Mouse (Mus musculus): Measurements from ENCODE around the gene Col4a3bp.

Gene Col4a3bp

DNA sequence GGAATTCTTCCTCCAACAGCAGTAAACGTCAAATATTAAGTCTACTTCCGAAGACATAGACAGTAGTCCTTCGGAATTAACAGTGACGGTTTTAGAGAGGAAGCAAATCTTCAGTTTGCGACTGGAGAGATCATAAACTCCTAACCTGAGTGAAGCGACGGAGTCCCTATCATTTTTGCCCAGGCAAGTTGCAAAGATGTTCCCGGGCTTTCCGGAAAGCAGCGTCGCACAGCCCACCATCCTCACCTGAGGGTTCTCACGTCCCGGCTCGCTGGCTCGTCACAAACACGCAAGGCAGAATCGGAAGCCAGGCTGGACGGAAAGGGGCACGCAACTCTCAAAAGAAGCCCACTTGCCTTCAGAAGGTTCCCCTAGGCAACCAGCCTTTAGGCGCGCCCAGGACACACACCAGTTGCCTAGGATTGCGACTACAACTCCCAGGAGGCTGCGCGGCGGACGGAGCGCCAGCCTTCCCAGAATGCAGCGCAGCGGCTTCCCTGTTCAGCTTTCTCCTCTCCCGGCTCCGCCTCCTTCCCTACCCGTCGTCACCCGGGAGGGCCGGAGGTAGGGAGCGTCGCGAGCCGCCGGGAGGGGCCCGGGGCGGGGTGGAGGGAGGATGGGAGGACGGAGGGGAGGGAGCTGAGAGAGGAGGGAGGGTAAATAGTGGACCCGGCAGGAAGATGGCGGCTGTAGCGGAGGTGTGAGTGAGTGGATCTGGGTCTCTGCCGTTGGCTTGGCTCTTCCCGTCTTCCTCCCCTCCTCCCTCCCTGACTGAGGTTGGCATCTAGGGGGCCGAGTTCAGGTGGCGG is at the start of gene Col4a3bp, which contains the start of gene Polk:
TSS of gene Col4a3bp (plus strand) at position 538 of the 809 bp plus-strand sequence.
TSS of gene Polk (minus strand) at position 499 of the 809 bp plus-strand sequence.
- DNase-seq (ENCODE audit: low spot score), result peak; percentile 96

DNA sequence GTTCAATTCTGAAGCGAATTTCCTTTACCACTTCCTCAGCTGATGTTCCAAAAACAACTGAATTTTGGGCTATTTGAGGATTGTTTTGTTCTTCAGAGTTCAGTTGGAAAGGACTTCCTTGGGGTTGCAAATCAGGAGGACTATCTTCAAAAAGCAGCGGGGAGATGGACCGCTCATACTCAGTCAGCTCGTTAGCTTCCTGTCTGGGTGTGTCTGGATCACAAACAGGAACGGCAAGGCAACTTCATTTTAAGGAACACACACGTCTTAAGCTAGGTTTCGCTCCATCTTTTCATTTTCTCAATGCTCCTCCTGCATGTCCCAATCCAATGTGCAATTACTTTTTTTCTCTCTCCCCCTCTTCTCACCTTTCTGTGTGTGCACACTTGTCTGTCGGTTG is 45.8 kb upstream of the Col4a3bp start:
- no peak for DNase-seq (ENCODE audit: low spot score)

DNA sequence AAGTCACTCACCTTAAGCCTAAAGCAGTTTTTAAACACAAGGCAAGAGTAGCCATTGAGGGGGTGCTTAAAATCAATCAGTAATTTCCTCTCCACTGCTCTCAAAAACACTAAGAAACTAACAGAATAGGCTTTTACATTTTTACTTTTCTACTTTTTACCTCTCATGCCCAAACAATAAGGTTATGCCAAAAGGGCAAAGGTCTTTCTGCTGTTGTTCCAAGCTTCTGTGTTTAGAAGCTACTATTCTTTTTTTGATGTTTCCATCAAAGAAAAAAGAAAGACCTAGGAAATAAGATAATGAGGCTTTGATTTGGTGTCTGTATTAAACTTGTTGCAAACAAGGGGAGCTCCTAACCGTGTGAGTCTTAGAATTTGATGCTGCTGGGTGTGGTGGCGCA is 42.5 kb upstream of the Col4a3bp start:
- no peak for DNase-seq (ENCODE audit: low spot score)

- no peak for DNase-seq (ENCODE audit: low spot score)
Observed at GRCm38 (mm10) chr13:96505661-96506060, 36.8 kb upstream of the Col4a3bp start.

DNA sequence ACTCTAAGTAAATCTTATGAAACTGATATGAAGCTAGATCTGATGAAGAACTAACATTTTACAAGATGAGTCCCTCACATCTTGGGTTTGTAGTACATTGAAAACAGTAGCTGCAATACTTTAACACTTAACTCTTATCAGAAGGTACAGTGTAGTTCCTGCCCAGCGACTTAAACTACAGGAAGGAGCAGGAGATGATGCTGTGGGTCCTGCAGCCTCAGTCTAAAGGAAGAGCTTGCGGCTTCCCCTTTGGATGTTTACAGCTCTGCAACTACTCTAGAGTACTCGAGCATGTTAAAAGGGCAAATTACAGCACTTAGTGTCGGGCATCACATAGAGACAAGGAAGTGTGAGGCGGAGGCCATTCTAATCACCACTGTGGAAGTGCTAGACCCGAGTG is 36.1 kb upstream of the Col4a3bp start:
- DNase-seq (ENCODE audit: low spot score), result no peak

DNA sequence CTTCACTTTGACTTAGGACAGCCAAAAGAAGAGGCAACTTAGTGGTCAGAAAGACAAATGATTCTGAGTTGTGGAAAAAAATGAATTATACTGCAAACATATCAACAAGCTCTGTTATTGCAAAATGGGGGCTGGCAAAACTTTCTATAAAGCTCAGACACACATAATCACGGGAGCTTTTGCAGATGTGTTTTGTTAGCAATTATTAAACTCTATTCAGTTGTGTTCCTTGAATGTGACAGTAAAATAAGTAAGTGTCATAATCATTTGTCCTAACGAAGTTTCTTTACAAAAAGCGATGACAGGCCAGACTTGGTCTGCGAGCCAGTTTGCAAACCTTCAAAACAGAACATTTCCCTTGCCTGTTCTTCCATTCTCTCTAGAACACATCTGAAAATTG is 34.9 kb upstream of the Col4a3bp start:
- DNase-seq (ENCODE audit: low spot score), result no peak

- peak; percentile 29 for DNase-seq (ENCODE audit: low spot score)
Observed at GRCm38 (mm10) chr13:96510635-96511034, 31.8 kb upstream of the Col4a3bp start.

DNA sequence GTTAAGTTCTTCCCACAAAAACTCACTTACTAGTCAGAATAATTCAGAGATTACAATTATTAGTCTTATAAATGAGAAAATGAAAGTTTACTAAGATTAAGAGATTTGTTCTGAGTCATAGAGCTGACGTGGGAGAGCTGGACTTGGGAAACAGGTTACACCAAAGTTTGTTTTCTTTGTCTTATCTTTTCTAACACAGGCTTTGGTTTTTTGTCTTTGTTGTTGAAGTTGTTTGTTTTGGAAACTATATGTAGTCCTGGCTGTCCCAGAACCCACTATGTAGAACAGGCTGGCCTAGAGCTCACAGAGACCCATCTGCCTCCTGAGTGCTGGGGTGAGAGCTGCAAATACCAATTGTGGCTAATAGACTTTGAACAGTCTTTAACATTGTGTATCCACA is 31.2 kb upstream of the Col4a3bp start:
- no peak for DNase-seq (ENCODE audit: low spot score)

DNA sequence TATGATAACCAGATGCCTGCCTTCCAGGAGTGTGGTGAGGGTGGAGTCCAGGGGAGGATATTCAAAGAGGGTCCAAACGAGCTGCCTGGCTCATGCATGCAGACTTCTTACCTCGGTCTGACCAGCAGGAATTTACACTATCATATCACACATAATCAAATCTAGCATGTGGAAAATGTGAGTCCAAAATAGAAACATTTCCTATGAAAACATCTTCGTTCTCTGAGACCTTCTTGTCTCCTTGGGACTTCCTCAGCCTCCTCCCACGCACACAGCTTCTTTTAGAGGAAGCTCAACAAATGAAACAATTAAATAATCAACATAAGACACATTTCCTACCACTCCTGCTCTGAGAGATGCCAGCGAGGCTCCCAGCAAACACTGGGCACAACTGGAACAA is 30.5 kb upstream of the Col4a3bp start:
- no peak for DNase-seq (ENCODE audit: low spot score)

- no peak for DNase-seq (ENCODE audit: low spot score)
Observed at GRCm38 (mm10) chr13:96514154-96514942, 28.1 kb upstream of the Col4a3bp start.

- no peak for DNase-seq (ENCODE audit: low spot score)
Observed at GRCm38 (mm10) chr13:96516249-96516648, 26.2 kb upstream of the Col4a3bp start.

DNA sequence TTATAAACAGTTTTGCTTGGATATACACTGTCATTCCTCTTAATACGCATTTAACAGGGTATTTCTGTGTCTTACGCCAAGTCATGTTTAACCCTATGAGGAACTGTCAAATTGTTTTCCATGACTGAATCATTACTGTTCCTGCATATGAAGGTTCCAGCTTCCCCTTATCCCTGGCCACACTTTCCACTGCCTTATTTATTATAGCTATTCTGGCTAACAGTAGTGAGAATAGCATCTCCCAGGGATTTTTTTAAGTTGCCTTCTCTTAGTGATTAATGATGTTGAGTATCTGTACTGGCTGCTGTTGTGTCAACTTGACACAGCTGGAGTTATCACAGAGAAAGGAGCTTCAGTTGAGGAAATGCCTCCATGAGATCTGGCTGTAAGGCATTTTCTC is 25.1 kb upstream of the Col4a3bp start:
- no peak for DNase-seq (ENCODE audit: low spot score)

GRCm38 (mm10) chr13:96521294-96521693 is 21.1 kb upstream of the Col4a3bp start:
- no peak for DNase-seq (ENCODE audit: low spot score)

DNA sequence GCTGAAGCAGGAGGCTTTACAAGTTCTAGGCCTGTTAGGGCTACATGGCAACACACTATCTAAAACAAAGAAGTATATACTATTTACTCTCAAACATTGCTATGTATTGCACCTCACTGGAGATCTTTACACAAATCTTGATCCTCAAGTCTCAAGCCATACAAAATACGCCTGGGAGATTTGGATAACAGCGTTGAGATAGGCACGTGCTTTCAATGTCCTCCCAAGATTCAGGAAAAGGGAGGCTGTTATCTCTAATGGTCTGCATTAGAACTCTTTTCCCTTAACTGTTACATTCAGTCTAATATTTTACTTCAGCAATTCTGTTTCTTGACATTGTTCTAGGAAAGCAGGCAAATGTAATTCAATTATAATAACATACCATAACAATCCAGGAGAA is 15.4 kb upstream of the Col4a3bp start:
- no peak for DNase-seq (ENCODE audit: low spot score)

DNA sequence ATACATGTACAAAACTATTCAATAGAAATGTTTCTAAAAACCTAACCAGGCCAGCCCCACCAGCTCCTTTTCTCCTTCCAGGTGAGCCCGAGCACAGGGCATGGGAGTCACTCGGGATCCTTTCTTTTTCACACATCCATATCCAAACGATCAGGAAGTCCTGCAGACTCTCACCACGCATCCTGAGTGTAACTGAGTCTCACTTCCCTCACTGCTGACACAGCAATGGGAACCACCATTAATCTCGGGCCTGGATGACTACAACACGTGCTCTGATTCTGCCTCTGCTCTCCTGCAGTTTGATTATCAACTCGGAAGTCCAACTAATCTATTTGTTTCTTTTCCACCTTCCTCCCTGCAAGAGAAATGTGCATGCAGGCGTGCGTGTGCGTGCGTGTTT is 14.6 kb upstream of the Col4a3bp start:
- no peak for DNase-seq (ENCODE audit: low spot score)

DNA sequence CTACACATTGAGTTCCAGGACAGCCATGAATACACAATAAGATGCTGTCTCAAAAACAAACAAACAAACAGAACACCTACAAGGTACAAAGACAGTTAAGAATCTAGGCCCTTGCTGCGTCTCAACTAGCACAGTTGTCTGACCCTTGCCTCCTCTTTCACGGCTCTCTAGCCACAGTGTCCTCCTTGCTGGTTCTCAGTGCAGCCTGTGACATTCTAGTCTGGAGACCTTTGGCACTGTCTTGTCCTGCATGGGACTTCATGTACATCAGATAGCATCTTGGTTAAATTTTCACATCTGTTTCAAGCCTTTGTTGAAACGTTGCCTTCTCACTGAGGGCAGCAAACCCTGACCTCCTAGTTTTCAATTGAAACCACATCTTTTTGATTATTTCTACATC is 13.6 kb upstream of the Col4a3bp start:
- DNase-seq (ENCODE audit: low spot score), result no peak

- no peak for DNase-seq (ENCODE audit: low spot score)
Observed at GRCm38 (mm10) chr13:96529542-96529941, 12.9 kb upstream of the Col4a3bp start.

- DNase-seq (ENCODE audit: low spot score), result no peak
Observed at GRCm38 (mm10) chr13:96530064-96530463, 12.4 kb upstream of the Col4a3bp start.

GRCm38 (mm10) chr13:96532176-96532575 is 10.2 kb upstream of the Col4a3bp start:
- no peak for DNase-seq (ENCODE audit: low spot score)

DNA sequence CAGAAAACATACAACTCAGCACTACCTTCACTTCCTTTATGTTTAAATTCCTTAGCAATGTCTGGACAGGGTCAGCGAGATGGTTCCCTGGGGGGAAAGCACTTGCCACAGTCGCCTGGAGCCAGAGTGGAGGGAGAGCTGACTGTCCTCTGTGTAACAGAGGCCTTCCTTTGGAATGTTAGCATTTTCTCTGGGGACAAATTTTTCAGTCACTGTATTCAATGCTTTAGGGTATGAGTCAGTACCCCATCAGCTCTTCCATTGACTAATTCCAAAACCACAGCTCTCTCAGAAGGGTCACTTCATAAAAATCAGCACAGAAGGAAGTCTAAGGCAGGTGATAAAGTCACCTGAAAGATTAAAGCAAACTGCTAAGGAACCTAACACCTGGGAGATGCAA is 8.7 kb upstream of the Col4a3bp start:
- no peak for DNase-seq (ENCODE audit: low spot score)

GRCm38 (mm10) chr13:96536821-96537572 is 5.4 kb upstream of the Col4a3bp start:
- DNase-seq (ENCODE audit: low spot score), result no peak

GRCm38 (mm10) chr13:96538103-96538502 is 4.3 kb upstream of the Col4a3bp start:
- DNase-seq (ENCODE audit: low spot score), result no peak

DNA sequence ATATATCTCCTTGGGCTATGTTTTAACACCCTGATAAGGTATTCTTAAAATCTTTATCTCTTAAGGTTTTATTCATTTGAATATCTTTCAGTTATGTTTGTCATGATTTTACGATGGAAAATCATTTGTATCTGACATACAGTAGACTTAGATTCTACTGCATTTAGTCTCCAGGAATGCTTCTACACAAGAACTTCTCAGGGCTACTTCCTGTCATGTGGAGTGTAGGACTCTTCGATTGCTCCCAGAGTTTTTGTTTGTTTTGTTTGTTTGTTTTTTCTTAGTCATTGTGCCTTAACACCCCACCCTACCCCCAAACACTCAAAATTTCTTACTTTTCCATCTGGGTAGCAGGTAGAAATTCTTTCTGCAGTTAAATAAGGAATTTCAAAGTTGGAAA is 1.0 kb upstream of the Col4a3bp start:
- DNase-seq (ENCODE audit: low spot score), result no peak

Data from T-cell, adult 2 months (primary cell).